Mouse (Mus musculus): ENCODE data around the gene Usp6nl.

Gene Usp6nl

GRCm38 (mm10) chr2:6378590-6379205 lies 56.2 kb downstream of the Usp6nl start:
- no peak for DNase-seq

DNA sequence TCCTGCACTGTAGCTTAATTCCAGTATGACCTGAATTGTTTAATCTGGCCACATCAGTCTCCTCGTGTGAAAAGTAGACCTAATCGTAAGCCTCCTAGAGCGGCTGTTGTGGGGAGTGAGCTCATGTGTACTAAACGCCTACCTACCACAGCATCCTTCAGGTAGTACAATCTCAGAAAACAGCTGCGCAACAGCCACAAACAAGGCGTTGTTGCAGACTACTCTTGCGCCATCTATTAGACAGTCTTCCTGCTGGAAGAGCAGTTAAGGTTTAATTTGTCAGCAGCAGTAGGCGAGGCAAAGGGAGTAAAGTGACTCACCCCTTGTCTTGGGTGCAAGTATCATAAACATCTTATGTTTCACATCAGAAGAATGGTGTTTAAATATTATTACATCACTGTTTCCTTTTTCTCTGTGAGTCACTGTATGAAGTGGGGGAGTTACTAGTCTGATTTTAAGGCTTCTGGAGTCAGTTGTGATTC lies 57.3 kb downstream of the Usp6nl start:
- no peak for DNase-seq

DNA sequence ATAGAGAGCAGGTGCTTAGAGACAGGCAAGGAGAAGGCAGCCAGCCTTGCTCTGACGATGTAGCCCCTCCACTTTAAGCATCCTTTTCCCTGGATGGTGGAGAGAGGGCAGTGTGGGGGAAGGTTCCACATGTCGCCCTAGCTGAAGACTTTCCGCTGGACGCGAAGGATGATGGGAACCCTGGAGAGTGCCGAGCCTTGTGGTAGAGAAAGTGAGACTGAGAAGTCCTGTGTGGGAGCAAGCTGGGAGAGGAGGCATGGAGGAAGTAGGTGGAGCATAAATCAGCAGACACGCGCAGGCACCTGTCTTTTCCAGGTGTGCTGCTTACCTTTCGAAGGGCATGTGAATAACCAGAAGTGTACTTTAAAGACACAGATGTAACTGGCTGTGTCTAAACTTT lies 57.9 kb downstream of the Usp6nl start:
- no peak for DNase-seq

- DNase-seq: no peak
Measured at GRCm38 (mm10) chr2:6384407-6385146, 62.1 kb downstream of the Usp6nl start.

DNA sequence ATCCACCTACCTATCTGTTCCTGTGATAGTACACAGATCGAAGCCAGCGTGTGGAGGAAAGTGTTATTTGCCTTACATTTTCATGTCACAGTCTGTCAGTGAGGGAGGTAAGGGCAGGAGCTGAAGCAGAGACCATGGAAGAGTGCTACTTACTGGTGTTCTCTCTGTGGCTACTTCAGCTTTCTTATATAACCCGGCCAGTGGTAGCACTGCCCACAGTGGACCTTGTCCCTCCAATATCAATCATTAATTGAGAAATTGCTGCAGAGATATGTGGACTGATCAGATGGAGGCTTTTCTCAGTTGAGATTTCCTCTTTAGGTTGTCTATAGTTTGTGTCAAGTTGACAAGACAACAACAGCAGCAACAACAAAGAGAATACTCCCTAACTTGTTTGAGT lies 66.7 kb downstream of the Usp6nl start:
- no peak for DNase-seq

GRCm38 (mm10) chr2:6391261-6391660 lies 68.8 kb downstream of the Usp6nl start:
- DNase-seq: no peak

- DNase-seq: no peak
Measured at GRCm38 (mm10) chr2:6391940-6392339, 69.5 kb downstream of the Usp6nl start.

- no peak for DNase-seq
Measured at GRCm38 (mm10) chr2:6395851-6396625, 73.6 kb downstream of the Usp6nl start.

DNA sequence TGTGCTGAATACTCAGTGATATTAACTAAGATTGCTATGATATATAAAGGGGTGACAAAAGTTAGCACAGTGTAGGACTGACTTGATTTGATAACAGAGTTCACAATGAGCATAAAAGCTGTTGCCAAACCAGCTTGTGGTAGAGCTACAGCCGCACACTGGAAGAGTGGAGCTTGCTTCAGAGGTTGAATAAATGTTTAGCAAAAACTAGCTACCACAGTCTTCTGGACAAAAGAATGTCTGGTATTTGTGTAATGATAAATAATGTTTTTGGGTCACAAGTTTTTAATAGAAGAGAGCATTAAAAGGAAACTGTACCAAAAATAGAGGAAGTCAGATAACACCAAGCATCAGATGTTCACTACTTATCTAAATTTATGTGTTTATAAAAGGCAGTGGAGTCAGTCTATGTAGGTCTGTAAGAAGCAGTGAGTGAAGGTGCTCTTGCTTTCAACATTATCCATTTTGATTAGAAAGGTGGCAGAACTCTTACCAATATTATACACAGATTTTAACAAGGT lies 74.2 kb downstream of the Usp6nl start:
- no peak for DNase-seq

DNA sequence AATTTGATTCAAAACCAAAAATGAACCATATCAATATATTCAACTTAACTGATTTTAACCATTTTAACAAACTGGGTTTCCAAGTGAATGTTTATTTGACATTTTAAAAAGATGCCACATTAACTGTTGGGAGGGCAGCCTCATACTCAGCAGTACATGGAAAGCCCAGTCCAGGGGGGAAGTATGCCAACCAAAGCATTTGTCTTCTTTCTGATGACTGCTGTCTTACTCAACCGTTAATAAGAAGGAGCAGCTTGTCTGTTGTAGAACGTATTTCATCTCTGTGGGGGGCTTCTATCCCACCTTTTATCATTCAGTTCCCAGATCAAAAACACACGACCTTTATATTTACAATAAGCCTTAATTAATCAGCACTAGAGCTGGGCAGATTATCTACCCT lies 74.7 kb downstream of the Usp6nl start:
- no peak for DNase-seq

GRCm38 (mm10) chr2:6398826-6399225 lies 76.4 kb downstream of the Usp6nl start:
- DNase-seq: no peak

DNA sequence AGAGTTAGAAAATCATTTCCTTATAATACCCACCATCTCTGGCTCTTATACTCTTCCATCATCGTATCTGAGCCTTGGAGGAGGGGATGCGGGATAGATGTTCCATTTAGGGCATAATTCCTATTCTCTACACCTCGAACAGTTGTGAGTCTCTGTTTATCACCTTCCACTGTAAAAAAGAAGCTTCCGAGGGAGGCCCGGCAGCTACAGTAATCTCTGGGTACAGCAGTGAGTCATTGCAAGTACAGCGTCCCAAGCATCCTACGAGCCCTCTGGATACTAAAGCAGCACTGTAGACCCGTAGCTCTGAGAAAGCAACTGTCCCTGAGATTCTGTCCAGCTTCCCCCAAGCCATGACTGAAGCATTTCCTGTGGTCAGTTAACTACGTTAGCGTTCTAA lies 78.6 kb downstream of the Usp6nl start:
- no peak for DNase-seq

DNA sequence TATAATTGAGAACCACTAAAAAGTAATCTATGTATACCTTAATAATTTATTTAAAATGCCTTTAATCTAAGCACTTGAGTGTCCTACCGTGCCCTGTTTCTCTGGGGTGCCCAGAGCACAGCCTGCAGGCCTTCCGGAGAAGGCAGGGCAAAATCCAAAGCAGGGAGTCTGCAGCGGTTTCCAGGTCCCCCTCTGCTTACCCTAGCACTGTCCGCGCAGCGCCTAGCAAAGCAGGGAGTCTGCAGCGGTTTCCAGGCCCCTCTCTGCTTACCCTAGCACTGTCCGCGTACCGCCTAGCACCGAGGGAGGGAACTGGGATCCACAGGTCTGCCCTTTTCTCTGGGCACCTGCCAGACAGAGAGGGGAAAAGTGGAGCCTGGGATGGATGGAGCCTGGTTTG lies 80.9 kb downstream of the Usp6nl start:
- DNase-seq: no peak

GRCm38 (mm10) chr2:6403991-6404390 lies 81.5 kb downstream of the Usp6nl start:
- DNase-seq: no peak

GRCm38 (mm10) chr2:6404627-6405026 lies 82.2 kb downstream of the Usp6nl start:
- DNase-seq: no peak

GRCm38 (mm10) chr2:6405059-6406033 lies 82.9 kb downstream of the Usp6nl start:
- peak; percentile 93 for DNase-seq

GRCm38 (mm10) chr2:6407711-6408110 lies 85.2 kb downstream of the Usp6nl start:
- DNase-seq: no peak

DNA sequence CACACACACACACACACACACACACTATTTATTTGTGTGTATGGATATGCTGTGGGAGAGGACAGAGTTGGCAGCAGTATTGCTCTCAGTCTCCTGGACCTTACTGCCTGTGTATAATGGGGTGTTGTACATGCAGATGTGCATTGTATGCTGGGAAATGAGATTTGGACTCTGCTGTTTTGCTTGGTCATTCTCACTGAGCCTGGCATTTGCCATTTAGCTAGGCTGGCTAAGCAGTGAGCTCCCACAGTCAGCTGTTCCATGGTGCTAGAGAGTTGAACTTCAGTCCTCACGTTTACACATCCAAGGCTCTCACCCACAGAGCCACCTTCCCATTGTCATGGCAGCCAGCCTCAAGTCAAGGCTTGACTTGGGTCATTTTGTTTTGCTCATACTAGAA lies 90.2 kb downstream of the Usp6nl start:
- DNase-seq: no peak

DNA sequence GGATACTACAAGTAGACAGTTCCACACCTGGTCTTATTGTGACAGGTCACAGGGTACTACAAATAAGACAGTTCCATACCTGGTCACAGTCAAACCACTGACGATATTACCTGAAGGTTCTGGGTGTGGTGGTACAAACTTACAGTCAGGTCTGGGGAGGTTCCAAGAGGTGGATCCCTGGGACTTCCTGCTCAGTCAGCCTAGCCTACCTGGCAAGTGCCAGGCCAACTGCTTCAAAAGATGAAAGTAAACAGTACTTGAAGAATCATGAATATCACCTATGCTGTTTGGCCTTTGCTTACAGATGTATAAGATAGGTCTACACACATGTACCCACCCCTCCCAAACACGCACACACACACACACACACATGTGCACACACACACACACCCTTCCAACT lies 91.3 kb downstream of the Usp6nl start:
- DNase-seq: no peak

GRCm38 (mm10) chr2:6414400-6414799 lies 91.9 kb downstream of the Usp6nl start:
- no peak for DNase-seq

- DNase-seq: no peak
Measured at GRCm38 (mm10) chr2:6417158-6417557, 94.7 kb downstream of the Usp6nl start.
